Mouse (Mus musculus) heart, postnatal 36 days (tissue): ENCODE results near the gene Ina. TPM values are rescaled to one million over a fixed set of nuclear protein-coding genes. Genes with fewer than 3 reads are reported as not detected.
"Not testable (repeated sequence)": the region's sequence is repeated elsewhere in the genome, so short reads cannot be mapped to it uniquely, and the experiment has no call there.

Experiments used
- DNase-seq, 2 experiments: peaks; one replicate each; pipeline ENCODE4 v3.0.0; 2021 to 2022
- intact Hi-C: fragments of 180-260 bp; cut with DNase I; formaldehyde crosslinking; loops from one replicate; pipeline ENCODE4 v1.15.1; 2025
- total RNA-seq, 2 experiments: library from RNA; stranded (reverse); gene quantifications; 2 replicates each; pipeline ENCODE4 v1.2.3; 2021

The Ina gene
- total RNA-seq, 2 experiments from 2014 or later: not detected

- no peak for DNase-seq
- intact Hi-C loops: no loop called here
These were observed 30.5 kb upstream of the Ina start for GRCm38 (mm10) chr19:46983966-46984380.

DNA sequence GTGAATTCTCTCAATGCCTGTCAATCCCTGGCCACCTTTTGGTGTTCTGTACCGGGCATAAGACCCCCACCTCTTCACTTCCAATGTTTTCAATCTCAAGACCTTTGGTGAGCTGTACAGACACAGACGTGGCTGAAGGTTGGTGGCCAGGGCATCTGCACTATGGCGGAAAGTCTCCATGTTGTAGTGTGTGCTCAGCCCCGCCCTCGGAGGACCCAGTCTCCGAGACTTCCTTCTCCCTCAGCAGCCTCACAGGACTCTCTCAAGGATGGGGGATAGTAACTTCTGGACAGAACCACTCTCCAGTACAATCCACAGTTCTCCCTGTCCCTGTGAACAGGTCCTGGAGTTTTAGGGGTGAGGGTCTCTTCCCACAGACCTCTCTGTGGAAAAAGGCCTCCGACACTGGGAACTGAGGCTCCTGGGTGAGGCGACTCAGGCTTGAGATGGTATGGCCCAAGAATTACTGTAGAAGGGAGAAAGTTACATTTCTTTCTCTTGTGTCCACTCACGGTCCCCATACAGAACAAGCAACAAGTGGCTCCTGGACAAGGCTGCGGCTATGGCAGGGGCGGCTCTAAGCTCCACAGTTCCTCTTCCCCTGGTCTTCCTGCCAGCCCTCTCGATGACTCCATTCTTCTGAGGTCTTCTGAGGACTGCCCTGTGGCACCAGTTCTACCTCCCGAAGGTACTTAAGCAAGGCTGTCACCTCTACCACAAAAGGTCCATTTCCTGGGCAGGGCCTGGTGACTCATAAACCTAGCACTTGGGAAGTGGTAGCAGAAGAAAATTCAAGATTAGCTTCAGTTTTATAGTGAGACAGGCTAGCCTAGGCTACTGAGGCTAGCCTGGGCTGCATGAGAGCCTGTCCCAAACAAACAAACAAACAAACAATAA is 29.5 kb upstream of the Ina start:
- DNase-seq: no peak

GRCm38 (mm10) chr19:46987646-46988045 is 26.9 kb upstream of the Ina start:
- DNase-seq: peak in 1 of 2 experiments; percentile 35
- intact Hi-C loops: no loop called here

More for the DNA sequence above, 29.5 kb upstream of the Ina start:
- intact Hi-C loops: no loop called here

- no peak for DNase-seq
- intact Hi-C loops: no loop called here
These were observed 26.0 kb upstream of the Ina start for GRCm38 (mm10) chr19:46988231-46989087.

DNA sequence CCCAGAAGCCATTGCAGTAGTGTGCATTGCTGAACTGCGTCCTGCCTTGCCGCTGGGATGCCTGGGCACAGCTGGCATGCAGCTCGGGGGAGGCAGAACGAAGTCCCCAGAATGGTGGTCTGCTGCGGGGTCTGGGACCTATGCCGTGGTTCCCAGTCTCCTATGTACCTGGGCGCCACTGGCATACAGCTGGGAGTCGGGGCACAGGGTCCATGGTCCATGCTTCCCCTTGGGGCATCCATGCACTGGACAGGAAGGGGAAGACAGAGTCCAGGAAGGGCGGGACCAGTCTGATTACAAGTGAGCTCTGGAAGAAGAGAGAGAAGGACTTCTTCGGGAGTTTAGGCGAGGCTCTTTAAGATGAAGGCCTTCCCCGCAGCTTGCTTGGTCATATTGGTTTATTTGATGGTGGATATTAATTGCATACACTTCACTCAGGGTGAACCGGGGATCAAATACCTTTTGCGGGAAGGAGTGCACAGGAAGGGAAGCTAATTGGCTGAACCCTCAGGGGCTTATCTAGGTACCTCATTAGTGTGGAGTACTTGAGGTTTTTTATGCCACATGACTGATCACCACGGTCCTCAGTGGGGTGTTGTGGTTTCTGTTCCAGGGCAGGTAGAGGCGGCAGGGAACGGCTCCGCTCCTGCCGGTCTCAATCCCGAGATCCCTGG is 24.9 kb upstream of the Ina start:
- intact Hi-C loops: loop anchor here (2.0 to 5.0 kb wide), 2 partner anchors 229 to 317 kb away; partner anchors contain the start of genes Cnnm2 and Cyp17a1
- DNase-seq: no peak

DNA sequence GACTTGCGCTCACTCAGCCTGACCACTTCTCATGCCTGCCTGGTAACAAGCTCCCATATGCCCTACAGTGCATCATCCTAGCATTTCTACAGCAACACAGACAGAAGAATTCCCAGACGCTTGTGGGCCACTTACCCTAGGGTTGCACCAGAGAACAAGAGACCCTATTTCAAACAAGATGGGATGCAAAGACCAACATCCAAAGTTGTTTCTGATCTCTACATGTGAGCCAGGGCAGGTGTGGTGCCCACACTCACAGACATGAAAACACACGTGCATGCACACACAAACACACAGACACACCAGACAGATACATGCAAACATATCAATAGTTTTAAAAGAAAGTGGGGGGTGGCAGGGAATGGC is 24.4 kb upstream of the Ina start:
- intact Hi-C loops: loop anchor here (2.0 to 5.0 kb wide), 2 partner anchors 229 to 318 kb away; partner anchors contain the start of genes Cnnm2 and Cyp17a1

DNA sequence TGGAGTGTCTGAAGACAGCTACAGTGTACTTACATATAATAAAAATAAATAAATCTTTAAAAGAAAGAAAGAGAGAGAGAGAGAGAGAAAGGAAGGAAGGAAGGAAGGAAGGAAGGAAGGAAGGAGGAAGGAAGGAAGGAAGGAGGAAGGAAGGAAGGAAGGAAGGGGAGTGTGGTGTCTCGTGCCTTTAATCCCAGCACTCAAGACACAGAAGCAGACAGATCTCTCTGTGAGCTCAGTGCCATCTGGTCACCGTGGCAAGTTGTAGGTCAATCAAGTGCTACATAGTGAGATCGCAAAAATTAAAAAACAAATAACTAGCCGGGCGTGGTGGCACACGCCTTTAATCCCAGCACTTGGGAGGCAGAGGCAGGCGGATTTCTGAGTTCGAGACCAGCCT is 23.9 kb upstream of the Ina start:
- not testable (repeated sequence) for DNase-seq
- intact Hi-C loops: loop anchor here (1.0 to 5.0 kb wide), 3 partner anchors 114 to 318 kb away; partner anchors contain the start of genes Cnnm2 and Cyp17a1

More for the DNA sequence above, 24.4 kb upstream of the Ina start:
- DNase-seq: no peak

DNA sequence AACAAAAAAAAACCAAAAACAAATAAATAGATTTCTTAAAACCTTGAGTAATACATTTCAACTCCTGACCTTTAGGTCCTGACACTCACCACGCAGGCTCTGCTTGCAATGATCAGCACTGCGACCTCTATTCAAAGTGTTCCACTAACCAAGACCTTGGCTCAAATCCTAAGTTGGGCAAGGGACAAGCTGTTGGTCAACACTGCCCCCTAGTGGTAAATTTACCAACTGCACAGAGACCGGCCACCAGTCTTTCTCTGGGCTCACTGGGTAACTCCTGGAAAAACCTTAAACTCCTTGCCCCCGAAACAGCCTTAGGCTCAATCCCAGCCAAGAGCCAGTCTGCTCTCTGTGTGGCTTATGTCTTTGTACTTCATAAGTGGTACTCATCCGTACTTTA is 23.4 kb upstream of the Ina start:
- intact Hi-C loops: loop anchor here (1.0 to 5.0 kb wide), 3 partner anchors 115 to 319 kb away; partner anchors contain the start of genes Cnnm2 and Cyp17a1
- peak; percentile 89 to 94 for DNase-seq

- DNase-seq: not testable (repeated sequence)
- intact Hi-C loops: loop anchor here (5.0 kb wide), 1 partner anchor 320 kb away; the partner anchor contains the start of gene Cyp17a1
These were observed 22.2 kb upstream of the Ina start for GRCm38 (mm10) chr19:46992329-46992728.

- intact Hi-C loops: no loop called here
These were observed 18.4 kb upstream of the Ina start for GRCm38 (mm10) chr19:46996095-46996494.

GRCm38 (mm10) chr19:46998168-46998870 is 16.2 kb upstream of the Ina start:
- no peak for DNase-seq
- intact Hi-C loops: no loop called here

More at GRCm38 (mm10) chr19:46996095-46996494, 18.4 kb upstream of the Ina start:
- DNase-seq: no peak

- DNase-seq: no peak
- intact Hi-C loops: no loop called here
These were observed 15.5 kb upstream of the Ina start for GRCm38 (mm10) chr19:46998953-46999352.

DNA sequence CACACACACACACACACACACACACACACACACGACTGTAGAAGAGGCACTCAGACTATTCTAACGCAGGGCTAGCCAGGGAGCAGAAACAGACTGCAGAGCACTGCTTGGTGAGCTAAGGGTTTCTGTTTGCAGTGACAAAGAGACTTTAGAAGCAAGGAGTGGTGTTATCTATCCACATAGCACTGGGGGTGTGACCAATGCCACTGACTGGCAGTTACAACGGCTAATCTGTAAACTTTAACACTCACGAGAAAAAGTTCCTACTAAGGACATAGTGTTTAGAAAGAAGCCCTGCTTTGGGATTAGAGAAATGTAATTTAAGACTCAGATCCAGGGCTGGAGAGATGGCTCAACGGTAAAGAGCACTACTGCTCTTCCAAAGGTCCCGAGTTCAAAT is 14.7 kb upstream of the Ina start:
- intact Hi-C loops: no loop called here
- DNase-seq: no peak

DNA sequence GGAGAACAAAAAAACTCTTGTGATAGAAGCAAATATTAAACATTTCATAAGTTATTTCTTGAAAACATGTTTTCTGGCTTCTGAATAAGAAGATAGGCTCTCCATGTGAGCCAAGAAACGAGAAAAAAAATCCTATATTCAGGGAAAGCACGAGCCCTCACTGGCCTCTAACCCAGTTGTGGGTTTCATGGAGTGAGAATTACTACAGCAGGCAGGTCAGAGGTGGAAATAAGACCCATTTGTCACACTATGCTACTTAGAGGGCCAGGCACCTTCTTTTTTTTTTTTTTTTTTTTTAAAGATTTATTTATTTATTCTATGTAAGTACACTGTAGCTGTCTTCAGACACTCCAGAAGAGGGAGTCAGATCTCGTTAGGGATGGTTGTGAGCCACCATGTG is 14.1 kb upstream of the Ina start:
- intact Hi-C loops, DNase-seq: not testable (repeated sequence)

GRCm38 (mm10) chr19:47003742-47004511 is 10.6 kb upstream of the Ina start:
- intact Hi-C loops: no loop called here

GRCm38 (mm10) chr19:47005873-47006272 is 8.6 kb upstream of the Ina start:
- intact Hi-C loops: no loop called here
- no peak for DNase-seq

More at GRCm38 (mm10) chr19:47003742-47004511, 10.6 kb upstream of the Ina start:
- DNase-seq: no peak

- intact Hi-C loops: no loop called here
- DNase-seq: peak; percentile 45 to 66
These were observed 8.2 kb upstream of the Ina start for GRCm38 (mm10) chr19:47006321-47006720.

GRCm38 (mm10) chr19:47009420-47009819 is 5.1 kb upstream of the Ina start:
- DNase-seq: no peak
- intact Hi-C loops: no loop called here

GRCm38 (mm10) chr19:47009943-47010342 is 4.6 kb upstream of the Ina start:
- intact Hi-C loops: no loop called here
- DNase-seq: no peak
